Mouse (Mus musculus) neural tube, embryonic 15.5 days (tissue): ENCODE measurements around the gene Pde4d. TPM values are rescaled to one million over a fixed set of nuclear protein-coding genes. Genes with fewer than 3 reads are reported as not detected.

Experiments
- ATAC-seq: fragments of 200-750 bp; cut with Nextera tagmentation; 2 replicates; pipeline ENCODE4 v1.8.0; 2017; ENCODE audit warnings: mild to moderate bottlenecking, moderate TSS enrichment, moderate library complexity; ENCODE audit not compliant: low FRiP score
- H3K27ac ChIP-seq: fragments of 300-500 bp; sonication (generic); replicated peaks from 2 replicates; pipeline ENCODE4 v1.5.1; 2015; ENCODE audit warnings: mild to moderate bottlenecking, inconsistent platforms
- H3K27me3 ChIP-seq: fragments of 300-500 bp; sonication (generic); replicated peaks from 2 replicates; pipeline ENCODE4 v1.6.1; 2015; ENCODE audit warnings: inconsistent platforms
- H3K36me3 ChIP-seq: fragments of 300-500 bp; sonication (generic); 2 replicates; pipeline ENCODE4 v1.6.1; 2015; ENCODE audit warnings: inconsistent platforms
- H3K4me1 ChIP-seq: fragments of 300-500 bp; sonication (generic); 2 replicates; pipeline ENCODE4 v1.6.1; 2015; ENCODE audit warnings: inconsistent platforms
- H3K4me2 ChIP-seq: fragments of 300-500 bp; sonication (generic); 2 replicates; pipeline ENCODE4 v1.6.1; 2015; ENCODE audit warnings: inconsistent platforms, mild to moderate bottlenecking, moderate library complexity
- H3K4me3 ChIP-seq: fragments of 300-500 bp; sonication (generic); replicated peaks from 2 replicates; pipeline ENCODE4 v1.5.1; 2015; ENCODE audit warnings: mild to moderate bottlenecking, inconsistent platforms
- H3K9ac ChIP-seq: fragments of 300-500 bp; sonication (generic); replicated peaks from 2 replicates; pipeline ENCODE4 v1.6.1; 2015; ENCODE audit warnings: mild to moderate bottlenecking, inconsistent platforms
- H3K9me3 ChIP-seq: fragments of 300-500 bp; sonication (generic); replicated peaks from 2 replicates; pipeline ENCODE4 v1.6.1; 2016; ENCODE audit warnings: inconsistent platforms
- WGBS: fragments of 180-500 bp; shearing (Covaris S2); methylation state at CpG from one replicate; pipeline ENCODE4 v1.1.7; 2015; ENCODE audit warnings: mixed read lengths; 5-methylcytosine and 5-hydroxymethylcytosine counted together
- polyA plus RNA-seq: library from polyadenylated mRNA; unstranded; fragments of >200 nt; fragmentation: Nextera tagmentation; extraction: Ambion mirVana; gene quantifications from 2 replicates; pipeline ENCODE4 v1.2.1, GENCODE M21; 2015

Pde4d gene
- polyA plus RNA-seq, 1 experiment from 2014 or later = 20.7 TPM

DNA sequence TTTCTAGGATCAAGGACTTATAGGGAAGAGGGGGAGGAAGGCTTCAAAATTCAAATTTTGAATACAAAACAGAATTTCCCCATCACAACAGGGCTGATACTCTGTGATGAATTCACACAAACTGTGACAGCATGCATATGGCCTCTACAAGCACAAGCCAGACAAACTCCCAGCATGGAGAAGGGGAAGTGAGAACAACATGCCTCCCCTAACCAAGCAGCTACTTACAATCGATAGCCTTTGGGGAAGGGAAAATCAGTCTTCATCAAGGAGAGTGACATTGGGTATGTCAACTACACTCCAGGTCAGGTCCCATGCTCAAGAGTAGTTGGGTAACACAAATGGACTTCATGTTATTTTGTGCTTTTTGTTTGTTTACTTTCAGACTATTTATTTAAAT is 83.1 kb downstream of the Pde4d start:
- no peaks in the 10 kb centered on the region for H3K4me1 ChIP-seq
- no peak overlapping the region for H3K27ac ChIP-seq
- no peak overlapping the region for H3K9ac ChIP-seq
- no peak overlapping the region for H3K4me2 ChIP-seq
- H3K4me3 ChIP-seq = no peak overlapping the region
- no peak for ATAC-seq
- no peaks in the 10 kb centered on the region for H3K36me3 ChIP-seq
- no peaks in the 10 kb centered on the region for H3K27me3 ChIP-seq
- WGBS = 84% methylated on average over 1 of the region's 1 CpGs
- no peaks in the 10 kb centered on the region for H3K9me3 ChIP-seq

- no peak overlapping the region for H3K4me3 ChIP-seq
- no peaks in the 10 kb centered on the region for H3K9me3 ChIP-seq
- ATAC-seq = no peak
- H3K36me3 ChIP-seq = no peaks in the 10 kb centered on the region
- 72% methylated on average over 4 of the region's 4 CpGs for WGBS
- H3K27ac ChIP-seq = no peak overlapping the region
- H3K27me3 ChIP-seq = no peaks in the 10 kb centered on the region
- no peak overlapping the region for H3K9ac ChIP-seq
- no peak overlapping the region for H3K4me2 ChIP-seq
- no peaks in the 10 kb centered on the region for H3K4me1 ChIP-seq
Observed at GRCm38 (mm10) chr13:108536436-108536835, 86.7 kb downstream of the Pde4d start.

GRCm38 (mm10) chr13:108536951-108537350 is 87.2 kb downstream of the Pde4d start:
- WGBS = 88% methylated on average over 6 of the region's 6 CpGs
- Histone ChIP-seq H3K4me2 (no peak overlapping the region), H3K9ac (no peak overlapping the region), H3K36me3 (no peaks in the 10 kb centered on the region), H3K27ac (no peak overlapping the region), H3K4me1 (no peaks in the 10 kb centered on the region), H3K27me3 (no peaks in the 10 kb centered on the region), H3K9me3 (no peaks in the 10 kb centered on the region), H3K4me3 (no peak overlapping the region)
- ATAC-seq = no peak

DNA sequence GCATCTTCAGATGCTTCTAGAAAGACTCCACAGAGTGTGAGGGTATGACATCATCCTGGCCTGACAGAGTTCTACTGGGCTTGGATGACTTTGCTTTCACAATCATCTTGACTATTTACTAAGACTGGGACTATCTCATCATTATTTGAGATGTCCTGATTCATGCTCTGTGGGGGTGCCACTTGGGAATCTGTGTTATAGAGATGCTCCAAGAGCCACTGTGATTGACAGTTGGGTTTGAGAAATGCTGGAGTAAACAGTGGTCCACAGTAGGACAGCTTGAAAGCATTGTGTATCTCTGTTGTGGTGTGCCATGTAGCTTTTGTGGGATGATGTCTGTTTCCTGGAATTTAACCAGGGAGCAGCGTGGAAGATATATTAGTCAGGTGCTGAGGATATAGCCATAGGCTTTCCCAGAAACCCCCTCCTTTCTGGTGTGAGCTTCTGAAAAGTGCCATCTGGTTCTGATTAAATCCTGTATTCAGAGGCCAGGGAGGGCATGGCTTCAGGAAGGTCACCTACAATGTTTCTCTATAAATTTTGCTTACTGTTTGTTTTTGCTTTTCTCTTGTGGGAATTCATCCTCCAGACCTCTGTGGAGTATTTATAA is 89.1 kb downstream of the Pde4d start:
- no peak overlapping the region for H3K27ac ChIP-seq
- H3K4me1 ChIP-seq = no peaks in the 10 kb centered on the region
- H3K27me3 ChIP-seq = no peaks in the 10 kb centered on the region
- no peak overlapping the region for H3K4me3 ChIP-seq
- no peaks in the 10 kb centered on the region for H3K36me3 ChIP-seq
- ATAC-seq = no peak
- H3K9ac ChIP-seq = no peak overlapping the region
- H3K9me3 ChIP-seq = no peaks in the 10 kb centered on the region
- no peak overlapping the region for H3K4me2 ChIP-seq
- 86% methylated on average over 1 of the region's 1 CpGs for WGBS

GRCm38 (mm10) chr13:108541488-108541887 is 91.7 kb downstream of the Pde4d start:
- Histone ChIP-seq H3K4me1 (no peaks in the 10 kb centered on the region), H3K9ac (no peak overlapping the region), H3K4me2 (no peak overlapping the region), H3K27me3 (no peaks in the 10 kb centered on the region), H3K9me3 (no peaks in the 10 kb centered on the region), H3K27ac (no peak overlapping the region), H3K36me3 (no peaks in the 10 kb centered on the region), H3K4me3 (no peak overlapping the region)
- no peak for ATAC-seq
- WGBS = 85% methylated on average over 3 of the region's 3 CpGs

DNA sequence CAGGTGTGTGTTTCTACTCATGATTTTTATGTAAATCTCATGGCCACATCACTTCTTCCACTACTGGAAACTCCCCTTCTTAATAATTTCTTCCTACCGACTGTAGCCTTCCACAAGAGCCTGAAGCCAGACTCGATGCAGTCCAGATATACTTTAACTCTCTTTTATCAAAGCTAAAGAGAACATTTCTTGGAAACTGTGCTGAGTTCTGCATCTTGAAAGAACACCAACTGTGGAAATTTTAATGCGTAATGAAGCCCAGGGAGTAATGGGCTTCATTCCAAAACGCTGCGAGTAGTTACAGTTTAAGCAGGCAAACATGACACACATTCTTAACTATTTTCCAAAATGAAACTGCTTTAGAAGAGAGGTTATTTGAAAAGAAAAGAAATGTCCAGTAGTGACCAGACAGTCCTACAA is 92.6 kb downstream of the Pde4d start:
- Histone ChIP-seq H3K4me3 (no peak overlapping the region), H3K9me3 (no peaks in the 10 kb centered on the region), H3K27ac (no peak overlapping the region), H3K4me2 (no peak overlapping the region), H3K4me1 (no peaks in the 10 kb centered on the region), H3K9ac (no peak overlapping the region), H3K36me3 (no peaks in the 10 kb centered on the region), H3K27me3 (no peaks in the 10 kb centered on the region)
- ATAC-seq = no peak
- WGBS = 68% methylated on average over 5 of the region's 5 CpGs

- Histone ChIP-seq H3K36me3 (no peaks in the 10 kb centered on the region), H3K4me3 (no peak overlapping the region), H3K9ac (no peak overlapping the region), H3K9me3 (no peaks in the 10 kb centered on the region), H3K27ac (no peak overlapping the region), H3K27me3 (no peaks in the 10 kb centered on the region), H3K4me2 (no peak overlapping the region), H3K4me1 (no peaks in the 10 kb centered on the region)
- ATAC-seq = no peak
- 57% methylated on average over 5 of the region's 5 CpGs for WGBS
Observed at GRCm38 (mm10) chr13:108552288-108552687, 102.5 kb downstream of the Pde4d start.

- ATAC-seq = no peak
Observed at GRCm38 (mm10) chr13:108552995-108553394, 103.2 kb downstream of the Pde4d start.

DNA sequence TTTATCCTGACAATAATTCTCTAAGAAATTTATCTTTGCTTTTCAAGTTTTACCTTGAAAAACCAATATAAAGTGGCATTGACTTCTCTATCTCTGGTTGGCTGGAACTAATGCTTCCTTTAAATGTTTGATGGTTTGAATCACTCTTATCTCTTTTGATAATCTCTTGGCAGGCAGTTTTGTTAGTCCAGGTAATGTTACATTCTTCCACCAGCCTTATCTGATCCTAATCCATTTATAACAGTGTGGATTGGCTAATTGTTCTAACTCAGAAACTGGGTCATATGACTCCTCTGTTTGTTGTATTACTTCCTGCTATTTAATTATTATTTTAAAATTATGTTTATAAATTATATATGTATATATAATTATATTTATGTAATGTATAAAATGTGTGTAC is 105.2 kb downstream of the Pde4d start:
- Histone ChIP-seq H3K4me2 (no peak overlapping the region), H3K36me3 (no peaks in the 10 kb centered on the region), H3K27ac (no peak overlapping the region), H3K9ac (no peak overlapping the region), H3K27me3 (no peaks in the 10 kb centered on the region), H3K9me3 (no peaks in the 10 kb centered on the region), H3K4me1 (no peaks in the 10 kb centered on the region), H3K4me3 (no peak overlapping the region)
- no peak for ATAC-seq

More at GRCm38 (mm10) chr13:108552995-108553394, 103.2 kb downstream of the Pde4d start:
- 77% methylated on average over 5 of the region's 5 CpGs for WGBS
- H3K4me1 ChIP-seq = no peaks in the 10 kb centered on the region
- no peak overlapping the region for H3K9ac ChIP-seq
- no peaks in the 10 kb centered on the region for H3K27me3 ChIP-seq
- H3K27ac ChIP-seq = no peak overlapping the region
- no peak overlapping the region for H3K4me3 ChIP-seq
- H3K36me3 ChIP-seq = no peaks in the 10 kb centered on the region
- H3K4me2 ChIP-seq = no peak overlapping the region
- no peaks in the 10 kb centered on the region for H3K9me3 ChIP-seq

- ATAC-seq = no peak
- Histone ChIP-seq H3K36me3 (no peaks in the 10 kb centered on the region), H3K4me1 (no peaks in the 10 kb centered on the region), H3K4me3 (no peak overlapping the region), H3K9me3 (no peaks in the 10 kb centered on the region), H3K27ac (no peak overlapping the region), H3K9ac (no peak overlapping the region), H3K27me3 (no peaks in the 10 kb centered on the region), H3K4me2 (no peak overlapping the region)
- WGBS = 75% methylated on average over 3 of the region's 3 CpGs
Observed at GRCm38 (mm10) chr13:108596938-108597337, 147.2 kb downstream of the Pde4d start.

DNA sequence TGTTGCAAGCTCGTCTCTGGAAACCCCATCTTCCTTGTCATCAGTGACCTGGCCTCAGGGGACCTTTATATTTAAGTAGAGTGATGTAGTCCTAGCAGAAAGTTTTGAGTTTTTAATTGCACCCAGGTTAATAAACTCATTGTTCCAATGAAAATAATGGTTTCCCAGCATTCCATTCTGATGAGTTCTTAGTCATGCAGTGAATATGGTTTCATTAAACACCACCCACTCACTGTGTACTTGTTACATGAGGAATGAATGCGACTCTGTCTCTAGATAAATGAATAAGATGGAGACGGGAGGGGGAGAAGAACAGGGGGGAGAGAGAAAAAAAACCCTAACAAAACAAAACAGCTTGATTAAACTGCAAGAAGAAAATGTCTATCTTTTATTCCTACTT is 148.9 kb downstream of the Pde4d start:
- no peaks in the 10 kb centered on the region for H3K4me1 ChIP-seq
- no peaks in the 10 kb centered on the region for H3K27me3 ChIP-seq
- no peak overlapping the region for H3K4me3 ChIP-seq
- H3K36me3 ChIP-seq = no peaks in the 10 kb centered on the region
- no peak overlapping the region for H3K9ac ChIP-seq
- no peak for ATAC-seq
- 72% methylated on average over 3 of the region's 3 CpGs for WGBS
- no peak overlapping the region for H3K4me2 ChIP-seq
- no peaks in the 10 kb centered on the region for H3K9me3 ChIP-seq
- no peak overlapping the region for H3K27ac ChIP-seq

DNA sequence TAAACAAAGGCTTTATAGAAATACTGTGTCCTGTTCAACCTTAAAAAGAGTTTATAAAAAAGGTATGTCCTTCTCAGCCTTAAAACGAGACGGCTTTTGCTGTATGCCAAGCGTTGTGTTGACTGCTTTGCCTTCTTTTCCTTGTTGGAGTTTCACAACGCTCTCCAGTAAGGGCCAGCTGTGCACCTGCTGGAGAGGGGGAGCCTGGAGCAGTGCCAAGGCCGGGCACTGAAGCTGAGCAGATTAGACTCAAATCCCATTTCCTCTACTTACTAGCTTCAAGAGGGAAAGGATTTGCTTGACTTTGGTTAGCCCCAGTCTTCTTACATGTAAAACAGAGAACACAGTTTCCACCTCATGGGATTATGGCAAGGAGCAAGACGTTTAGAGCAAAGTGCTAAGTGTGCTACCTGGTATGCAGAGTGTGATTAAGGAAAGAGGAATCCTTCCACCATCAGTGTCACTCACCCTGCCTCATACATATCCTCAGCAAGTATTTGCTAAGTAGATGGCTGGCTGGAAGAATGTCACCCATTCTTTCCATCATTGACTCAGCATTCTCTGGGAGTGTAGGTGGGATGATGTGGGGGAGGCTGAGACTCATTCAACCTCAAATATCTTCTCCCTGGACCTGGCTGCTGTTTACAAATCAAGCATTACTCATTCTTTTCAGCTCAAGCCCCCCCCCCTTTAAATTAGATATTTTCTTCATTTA is 149.6 kb downstream of the Pde4d start:
- H3K9me3 ChIP-seq = no peaks in the 10 kb centered on the region
- WGBS = 76% methylated on average over 6 of the region's 6 CpGs
- no peak for ATAC-seq

More for the DNA sequence above, 149.6 kb downstream of the Pde4d start:
- Histone ChIP-seq H3K4me2 (no peak overlapping the region), H3K4me3 (no peak overlapping the region), H3K9ac (no peak overlapping the region), H3K27ac (no peak overlapping the region), H3K27me3 (no peaks in the 10 kb centered on the region), H3K4me1 (no peaks in the 10 kb centered on the region), H3K36me3 (no peaks in the 10 kb centered on the region)
